Mouse (Mus musculus): ENCODE results near the gene Asna1. TPM values are rescaled to one million over a fixed set of nuclear protein-coding genes. Genes with fewer than 3 reads are reported as not detected.

Asna1 gene
- total and polyA plus RNA-seq, 2 experiments = 30.3 to 60.0 TPM

DNA sequence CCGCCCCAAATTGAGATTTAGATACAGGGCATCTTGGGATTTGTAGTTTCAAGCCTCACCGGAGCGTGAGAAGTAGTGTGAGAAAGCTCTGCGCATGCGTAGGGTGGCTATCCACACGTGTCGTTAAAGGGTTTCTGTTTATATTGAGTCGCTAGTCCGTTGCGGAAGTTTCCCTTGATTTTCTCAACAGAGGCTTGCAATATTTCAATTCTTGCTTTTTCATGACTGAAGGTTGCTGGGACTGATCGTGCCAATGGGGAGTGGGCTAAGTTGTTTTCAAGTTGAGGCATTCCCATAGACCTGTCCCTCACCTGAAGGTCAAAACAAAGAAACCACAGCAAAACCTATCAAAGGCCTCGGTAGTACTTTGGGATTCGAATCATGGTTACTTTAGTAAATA lies 9.7 kb upstream of the Asna1 start:
- Histone ChIP-seq H3K4me1 (ENCODE audit: control insufficient read depth, insufficient read depth, low read length) (peaks cover 22% of the 10 kb centered on the region), H3K27ac (replicated peaks; ENCODE audit: insufficient read depth, low read depth, low read length) (peak overlapping the region; percentile 95), H3K9ac (ENCODE audit: low read depth, low read length) (peak overlapping the region; percentile 61), H3K4me3 (ENCODE audit: insufficient read depth, low read depth, low read length) (peak overlapping the region; percentile 55), H3K79me2 (ENCODE audit: control insufficient read depth, insufficient read depth, low read length) (peaks cover 10% of the 10 kb centered on the region; the same call in 1 of the 2 replicates), H3K36me3 (ENCODE audit: control insufficient read depth, insufficient read depth, low read length) (peaks cover 11% of the 10 kb centered on the region), H3K27me3 (ENCODE audit: control insufficient read depth, insufficient read depth, low read length) (no peaks in the 10 kb centered on the region)
- TF ChIP-seq POLR2A (IDR thresholded peaks at IDR 0.05; ENCODE audit: extremely low read depth, insufficient read depth, low read length) (no peak), CTCF (IDR thresholded peaks at IDR 0.05; ENCODE audit: low read depth, low read length) (no peak)
- peak; percentile 87 for DNase-seq (ENCODE audit: extremely low read depth, low read depth, low spot score)
- whole genome bisulfite sequencing = under 1% methylated on average over 13 of the region's 13 CpGs

DNA sequence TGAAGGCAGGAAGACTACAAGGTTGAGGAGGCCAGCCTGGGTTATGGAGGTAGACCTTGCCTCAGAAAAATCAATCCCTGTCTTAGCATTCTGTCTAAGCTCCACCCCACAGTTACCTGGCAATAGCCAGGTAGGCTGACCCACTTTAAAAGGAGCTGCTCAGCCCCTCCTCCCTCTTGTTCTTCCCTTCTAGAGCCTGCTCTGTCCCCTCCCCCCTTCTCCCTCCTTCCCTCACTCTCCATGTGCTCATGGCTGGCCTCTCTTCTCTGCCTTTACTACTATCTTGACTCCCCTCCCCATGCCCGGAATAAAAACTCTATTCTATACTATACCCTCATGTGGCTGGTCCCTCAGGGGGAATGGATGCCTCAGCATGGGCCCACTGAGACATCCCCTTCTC lies 8.8 kb upstream of the Asna1 start:
- Histone ChIP-seq H3K27me3 (ENCODE audit: control insufficient read depth, insufficient read depth, low read length) (no peaks in the 10 kb centered on the region), H3K4me1 (ENCODE audit: control insufficient read depth, insufficient read depth, low read length) (peaks cover 22% of the 10 kb centered on the region), H3K36me3 (ENCODE audit: control insufficient read depth, insufficient read depth, low read length) (peaks cover 13% of the 10 kb centered on the region), H3K27ac (replicated peaks; ENCODE audit: insufficient read depth, low read depth, low read length) (peak overlapping the region; percentile 5; the same call in 1 of the 2 replicates), H3K79me2 (ENCODE audit: control insufficient read depth, insufficient read depth, low read length) (peaks cover 16% of the 10 kb centered on the region), H3K4me3 (ENCODE audit: insufficient read depth, low read depth, low read length) (no peak overlapping the region), H3K9ac (ENCODE audit: low read depth, low read length) (no peak overlapping the region)
- no peak for DNase-seq (ENCODE audit: extremely low read depth, low read depth, low spot score)
- TF ChIP-seq POLR2A (IDR thresholded peaks at IDR 0.05; ENCODE audit: extremely low read depth, insufficient read depth, low read length) = no peak
- no peak for TF ChIP-seq CTCF (IDR thresholded peaks at IDR 0.05; ENCODE audit: low read depth, low read length)
- 67% methylated on average over 1 of the region's 1 CpGs for WGBS

DNA sequence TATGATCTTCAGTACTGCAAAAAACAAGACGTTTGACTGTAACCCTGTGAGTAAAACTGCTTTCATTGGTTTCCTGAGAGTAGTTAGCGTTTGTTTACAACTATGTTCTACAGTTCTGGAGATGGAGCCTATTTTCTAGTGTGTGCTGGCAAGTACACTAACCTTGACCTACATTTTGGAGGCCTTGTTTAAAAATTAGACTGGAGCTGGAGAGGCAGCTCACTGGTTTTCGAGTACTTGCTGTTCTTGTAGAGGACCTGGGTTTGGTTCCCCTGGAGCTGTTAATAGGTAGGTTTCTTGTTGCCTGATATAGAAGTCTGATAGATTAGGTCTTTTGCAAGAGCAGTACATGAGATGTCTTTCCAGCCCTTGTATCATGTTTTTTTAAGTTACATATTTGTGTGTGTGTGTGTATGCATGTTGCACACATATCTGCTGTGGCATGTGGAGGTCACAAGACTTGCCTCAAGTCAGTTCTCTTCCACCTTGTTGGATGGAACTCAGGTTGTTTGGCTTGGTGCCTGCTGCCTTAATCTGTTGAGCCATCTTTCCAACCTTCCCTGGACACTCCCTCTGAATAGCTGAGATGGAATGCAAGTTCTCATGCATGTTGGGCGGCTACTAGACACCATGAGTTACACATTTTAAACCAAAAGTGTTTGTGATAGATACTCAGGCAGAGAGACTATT lies 7.7 kb upstream of the Asna1 start:
- peak; percentile 81 for DNase-seq (ENCODE audit: extremely low read depth, low read depth, low spot score)
- Histone ChIP-seq H3K4me3 (ENCODE audit: insufficient read depth, low read depth, low read length) (no peak overlapping the region), H3K36me3 (ENCODE audit: control insufficient read depth, insufficient read depth, low read length) (peaks cover 13% of the 10 kb centered on the region), H3K27ac (replicated peaks; ENCODE audit: insufficient read depth, low read depth, low read length) (peak overlapping the region; percentile 50), H3K4me1 (ENCODE audit: control insufficient read depth, insufficient read depth, low read length) (peaks cover 30% of the 10 kb centered on the region), H3K27me3 (ENCODE audit: control insufficient read depth, insufficient read depth, low read length) (no peaks in the 10 kb centered on the region), H3K79me2 (ENCODE audit: control insufficient read depth, insufficient read depth, low read length) (peaks cover 22% of the 10 kb centered on the region), H3K9ac (ENCODE audit: low read depth, low read length) (no peak overlapping the region)
- no peak for TF ChIP-seq CTCF (IDR thresholded peaks at IDR 0.05; ENCODE audit: low read depth, low read length)
- no peak for TF ChIP-seq POLR2A (IDR thresholded peaks at IDR 0.05; ENCODE audit: extremely low read depth, insufficient read depth, low read length)
- WGBS = 41% methylated on average over 4 of the region's 4 CpGs

DNA sequence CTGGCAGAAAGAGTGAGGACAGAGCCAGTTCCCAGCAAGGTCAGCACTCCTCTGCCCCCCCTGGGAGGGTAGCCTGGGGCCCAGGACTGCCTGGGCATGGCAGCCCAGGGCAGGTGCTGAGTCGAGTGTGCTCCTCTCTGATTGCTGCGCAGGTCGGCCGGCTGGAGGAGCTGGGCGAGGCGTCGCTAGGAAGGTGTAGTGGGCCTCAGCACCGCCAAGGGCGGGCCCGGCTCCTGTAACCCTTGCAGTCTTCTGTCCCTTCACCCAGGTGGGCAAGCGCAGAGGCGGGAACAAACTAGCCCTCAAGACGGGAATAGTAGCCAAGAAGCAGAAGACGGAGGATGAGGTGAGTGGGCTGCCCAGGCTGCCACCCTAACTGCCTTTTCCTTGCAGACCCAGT lies 4.2 kb upstream of the Asna1 start:
- no peak for TF ChIP-seq CTCF (IDR thresholded peaks at IDR 0.05; ENCODE audit: low read depth, low read length)
- TF ChIP-seq POLR2A (IDR thresholded peaks at IDR 0.05; ENCODE audit: extremely low read depth, insufficient read depth, low read length) = no peak
- 87% methylated on average over 14 of the region's 14 CpGs for WGBS
- Histone ChIP-seq H3K4me1 (ENCODE audit: control insufficient read depth, insufficient read depth, low read length) (peaks cover 35% of the 10 kb centered on the region), H3K9ac (ENCODE audit: low read depth, low read length) (no peak overlapping the region), H3K36me3 (ENCODE audit: control insufficient read depth, insufficient read depth, low read length) (peaks cover 13% of the 10 kb centered on the region), H3K27me3 (ENCODE audit: control insufficient read depth, insufficient read depth, low read length) (no peaks in the 10 kb centered on the region), H3K79me2 (ENCODE audit: control insufficient read depth, insufficient read depth, low read length) (peaks cover 22% of the 10 kb centered on the region), H3K4me3 (ENCODE audit: insufficient read depth, low read depth, low read length) (no peak overlapping the region), H3K27ac (replicated peaks; ENCODE audit: insufficient read depth, low read depth, low read length) (no peak overlapping the region)
- no peak for DNase-seq (ENCODE audit: extremely low read depth, low read depth, low spot score)

DNA sequence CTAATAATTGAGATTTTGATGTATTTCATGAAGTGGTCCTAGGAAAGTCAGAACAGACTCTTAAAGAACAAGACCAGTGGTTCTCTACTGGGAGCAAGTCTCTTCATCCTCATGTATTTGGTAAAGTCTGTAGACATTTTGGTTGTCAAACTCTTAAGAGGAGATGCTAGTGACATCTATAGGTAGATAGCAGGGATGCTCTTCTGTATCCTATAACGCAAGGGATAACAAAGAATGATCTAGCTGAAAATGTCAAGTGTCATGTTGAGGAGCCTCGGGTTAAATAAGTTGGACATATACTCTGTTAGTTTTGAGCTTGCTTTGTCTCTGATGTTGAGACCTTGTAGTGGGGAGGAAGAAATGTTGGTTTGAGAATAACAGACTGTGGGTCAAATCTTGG lies 2.8 kb upstream of the Asna1 start:
- H3K79me2 ChIP-seq (ENCODE audit: control insufficient read depth, insufficient read depth, low read length) = peaks cover 28% of the 10 kb centered on the region
- 0 out of 2 replicates have a peak overlapping the region, but pooled peaks have one; percentile 14 for H3K27ac ChIP-seq (replicated peaks; ENCODE audit: insufficient read depth, low read depth, low read length)
- no peaks in the 10 kb centered on the region for H3K27me3 ChIP-seq (ENCODE audit: control insufficient read depth, insufficient read depth, low read length)
- H3K9ac ChIP-seq (ENCODE audit: low read depth, low read length) = peak overlapping the region; percentile 38
- 5% methylated on average over 2 of the region's 2 CpGs for WGBS
- peaks cover 13% of the 10 kb centered on the region for H3K36me3 ChIP-seq (ENCODE audit: control insufficient read depth, insufficient read depth, low read length)
- DNase-seq (ENCODE audit: extremely low read depth, low read depth, low spot score) = no peak
- TF ChIP-seq CTCF (IDR thresholded peaks at IDR 0.05; ENCODE audit: low read depth, low read length) (no peak), POLR2A (IDR thresholded peaks at IDR 0.05; ENCODE audit: extremely low read depth, insufficient read depth, low read length) (no peak)
- peak overlapping the region; percentile 75; the same call in 1 of the 2 replicates for H3K4me3 ChIP-seq (ENCODE audit: insufficient read depth, low read depth, low read length)
- H3K4me1 ChIP-seq (ENCODE audit: control insufficient read depth, insufficient read depth, low read length) = peaks cover 33% of the 10 kb centered on the region

DNA sequence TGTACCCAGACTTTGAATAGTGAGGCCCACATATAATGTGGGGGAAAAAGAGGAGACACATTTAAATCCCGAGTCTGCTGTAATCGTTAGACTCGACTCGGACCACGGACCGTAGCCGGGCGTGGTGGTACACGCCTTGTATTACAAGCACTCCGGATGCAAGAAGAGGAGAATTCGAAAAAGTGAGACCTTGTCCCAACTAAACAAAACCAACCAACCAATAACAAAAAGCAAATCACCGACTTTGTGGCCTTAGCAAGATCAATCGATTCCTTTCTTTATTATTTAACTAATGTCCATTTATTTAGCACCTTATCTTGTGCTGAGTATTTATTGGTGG lies 2.4 kb upstream of the Asna1 start:
- Histone ChIP-seq H3K27ac (replicated peaks; ENCODE audit: insufficient read depth, low read depth, low read length) (peak overlapping the region; percentile 85), H3K4me1 (ENCODE audit: control insufficient read depth, insufficient read depth, low read length) (peaks cover 29% of the 10 kb centered on the region), H3K79me2 (ENCODE audit: control insufficient read depth, insufficient read depth, low read length) (peaks cover 28% of the 10 kb centered on the region), H3K36me3 (ENCODE audit: control insufficient read depth, insufficient read depth, low read length) (peaks cover 13% of the 10 kb centered on the region), H3K9ac (ENCODE audit: low read depth, low read length) (peak overlapping the region; percentile 83), H3K4me3 (ENCODE audit: insufficient read depth, low read depth, low read length) (peak overlapping the region; percentile 75), H3K27me3 (ENCODE audit: control insufficient read depth, insufficient read depth, low read length) (no peaks in the 10 kb centered on the region)
- under 1% methylated on average over 13 of the region's 13 CpGs for WGBS
- peak; percentile 85 for DNase-seq (ENCODE audit: extremely low read depth, low read depth, low spot score)
- TF ChIP-seq POLR2A (IDR thresholded peaks at IDR 0.05; ENCODE audit: extremely low read depth, insufficient read depth, low read length) = peak; percentile 63; the same call in 1 of the 2 replicates
- TF ChIP-seq CTCF (IDR thresholded peaks at IDR 0.05; ENCODE audit: low read depth, low read length) = no peak

Measured in liver, adult 2 months (tissue).